Mouse (Mus musculus) E14TG2a.4 (cell line): ENCODE data around the gene Mafb.

Source experiments
- H3K27me3 ChIP-seq: 2 replicates; pipeline ENCODE4 v1.6.1; 2014; ENCODE audit warnings: low read length, control low read depth; ENCODE audit not compliant: insufficient read depth
- H3K36me3 ChIP-seq: 2 replicates; pipeline ENCODE4 v1.6.1; 2014; ENCODE audit warnings: low read length, control low read depth; ENCODE audit not compliant: insufficient read depth
- H3K4me1 ChIP-seq: replicated peaks from 2 replicates; pipeline ENCODE4 v1.6.1; 2014; ENCODE audit warnings: low read depth, low read length, control low read depth
- H3K4me3 ChIP-seq: replicated peaks from 2 replicates; pipeline ENCODE4 v1.5.1; 2014; ENCODE audit warnings: mild to moderate bottlenecking, low read length
- H3K9me3 ChIP-seq: 2 replicates; pipeline ENCODE4 v1.6.1; 2014; ENCODE audit warnings: low read length, control low read depth
- CTCF ChIP-seq: conservative IDR thresholded peaks from 2 replicates; pipeline ENCODE4 v1.5.1; 2014; ENCODE audit warnings: low read length
- NANOG ChIP-seq: IDR thresholded peaks from 2 replicates; pipeline ENCODE4 v1.6.1; 2014; ENCODE audit warnings: borderline replicate concordance, low read length, mixed read lengths
- POU5F1 ChIP-seq: IDR thresholded peaks from 2 replicates; pipeline ENCODE4 v1.6.1; 2014; ENCODE audit warnings: low read length, borderline replicate concordance

Mafb gene

GRCm38 (mm10) chr2:160345644-160346043, 21.2 kb downstream of the Mafb start:
- TF ChIP-seq CTCF (no peak), NANOG (no peak), POU5F1 (no peak)

GRCm38 (mm10) chr2:160340121-160340520, 26.7 kb downstream of the Mafb start:
- H3K9me3 ChIP-seq: no peaks in the 10 kb centered on the region
- H3K27me3 ChIP-seq: peaks cover 26% of the 10 kb centered on the region
- H3K4me1 ChIP-seq: no peaks in the 10 kb centered on the region
- no peaks in the 10 kb centered on the region for H3K36me3 ChIP-seq
- H3K4me3 ChIP-seq: no peak overlapping the region
- TF ChIP-seq NANOG: no peak
- TF ChIP-seq POU5F1: no peak
- no peak for TF ChIP-seq CTCF

More at GRCm38 (mm10) chr2:160345644-160346043, 21.2 kb downstream of the Mafb start:
- Histone ChIP-seq H3K27me3 (peaks cover 13% of the 10 kb centered on the region), H3K36me3 (no peaks in the 10 kb centered on the region), H3K4me1 (peaks cover 33% of the 10 kb centered on the region), H3K9me3 (no peaks in the 10 kb centered on the region), H3K4me3 (no peak overlapping the region)

- H3K27me3 ChIP-seq: peaks cover 23% of the 10 kb centered on the region
- no peaks in the 10 kb centered on the region for H3K4me1 ChIP-seq
- H3K9me3 ChIP-seq: no peaks in the 10 kb centered on the region
- no peak for TF ChIP-seq CTCF
- H3K4me3 ChIP-seq: no peak overlapping the region
- H3K36me3 ChIP-seq: no peaks in the 10 kb centered on the region
Measured at GRCm38 (mm10) chr2:160339595-160339994, 27.3 kb downstream of the Mafb start.

GRCm38 (mm10) chr2:160336053-160336452, 30.8 kb downstream of the Mafb start:
- no peak for TF ChIP-seq NANOG
- no peak for TF ChIP-seq CTCF
- TF ChIP-seq POU5F1: no peak
- peaks cover 13% of the 10 kb centered on the region for H3K27me3 ChIP-seq
- H3K36me3 ChIP-seq: no peaks in the 10 kb centered on the region
- no peak overlapping the region for H3K4me3 ChIP-seq
- H3K4me1 ChIP-seq: no peaks in the 10 kb centered on the region
- H3K9me3 ChIP-seq: no peaks in the 10 kb centered on the region

- Histone ChIP-seq H3K9me3 (no peaks in the 10 kb centered on the region), H3K4me3 (no peak overlapping the region), H3K27me3 (peaks cover 13% of the 10 kb centered on the region), H3K4me1 (no peaks in the 10 kb centered on the region), H3K36me3 (no peaks in the 10 kb centered on the region)
- TF ChIP-seq NANOG: no peak
- TF ChIP-seq CTCF: no peak
- TF ChIP-seq POU5F1: no peak
Measured at GRCm38 (mm10) chr2:160335043-160335442, 31.8 kb downstream of the Mafb start.

GRCm38 (mm10) chr2:160334111-160334661, 32.7 kb downstream of the Mafb start, which contains the start of gene Gm826:
Gene Gm826, minus strand, starts transcription at chr2:160334162.
- TF ChIP-seq CTCF (no peak), POU5F1 (no peak), NANOG (no peak)
- H3K4me1 ChIP-seq: no peaks in the 10 kb centered on the region
- H3K27me3 ChIP-seq: peaks cover 13% of the 10 kb centered on the region; the same call in 1 of the 2 replicates

DNA sequence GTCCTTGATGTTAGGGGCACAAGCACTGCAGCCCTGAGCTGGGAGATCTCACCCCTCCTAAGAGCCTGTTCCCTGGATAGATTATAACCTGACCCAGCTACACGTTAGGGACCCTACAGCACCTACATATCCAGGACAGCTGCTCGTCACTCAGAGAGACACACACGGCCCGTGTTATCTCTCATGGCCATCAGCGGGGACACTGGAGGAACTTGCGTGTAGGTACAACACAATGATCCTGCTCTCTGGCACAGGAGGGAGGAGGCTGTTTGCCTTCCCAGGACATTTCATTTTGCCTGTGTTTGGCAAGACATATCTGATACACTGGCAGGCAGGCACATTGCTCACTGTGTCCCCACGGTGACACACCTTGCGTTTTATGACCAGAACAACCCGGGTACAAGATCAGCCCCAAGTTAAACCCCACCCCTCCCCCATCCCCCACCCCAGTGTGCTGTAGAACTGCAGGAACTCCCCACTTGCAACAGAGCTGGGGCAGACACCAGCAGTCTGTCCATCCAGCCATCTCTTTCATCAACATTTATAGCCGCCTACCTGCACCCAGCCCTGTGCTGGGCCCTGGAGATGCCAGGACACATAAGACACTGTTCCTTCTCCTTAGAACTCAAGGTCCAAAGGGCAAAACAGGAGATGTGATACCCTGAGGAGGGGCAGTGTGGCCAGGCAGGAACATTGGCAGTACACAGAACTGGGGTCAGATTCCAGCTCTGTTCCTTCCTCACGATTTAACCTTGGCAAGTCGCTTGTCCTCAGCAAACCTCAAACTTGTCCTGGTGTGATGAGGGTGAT, 34.1 kb downstream of the Mafb start:
- Histone ChIP-seq H3K27me3 (0 out of 2 replicates have a peak, but pooled peaks cover 10% of the 10 kb centered on the region), H3K4me3 (no peak overlapping the region), H3K9me3 (no peaks in the 10 kb centered on the region), H3K36me3 (no peaks in the 10 kb centered on the region), H3K4me1 (no peaks in the 10 kb centered on the region)
- no peak for TF ChIP-seq POU5F1
- TF ChIP-seq NANOG: no peak
- no peak for TF ChIP-seq CTCF

More at GRCm38 (mm10) chr2:160334111-160334661, 32.7 kb downstream of the Mafb start, which contains the start of gene Gm826:
- Histone ChIP-seq H3K36me3 (no peaks in the 10 kb centered on the region), H3K9me3 (no peaks in the 10 kb centered on the region), H3K4me3 (no peak within 1 kb of the TSS)

DNA sequence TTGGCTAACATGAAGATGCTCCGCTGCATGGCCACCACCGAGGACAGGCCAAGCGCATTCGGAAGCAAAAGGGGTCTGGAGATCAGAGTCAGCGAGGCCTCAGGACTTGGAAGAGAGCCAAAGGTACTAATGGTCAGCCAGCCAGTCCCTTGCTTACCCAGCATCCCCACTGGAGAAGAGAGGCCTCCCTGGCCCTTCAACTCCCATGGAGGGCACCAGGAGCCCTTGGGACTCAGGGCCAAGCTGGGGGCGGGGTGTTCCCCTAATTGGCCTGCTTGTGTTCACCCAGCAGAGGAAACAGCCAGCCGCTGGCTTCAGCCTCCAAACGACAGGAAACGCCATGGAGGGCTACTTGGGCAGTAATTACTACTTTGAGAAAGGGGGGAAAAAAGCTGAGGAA, 38.0 kb downstream of the Mafb start:
- Histone ChIP-seq H3K36me3 (no peaks in the 10 kb centered on the region), H3K27me3 (0 out of 2 replicates have a peak, but pooled peaks cover 5% of the 10 kb centered on the region), H3K9me3 (no peaks in the 10 kb centered on the region), H3K4me1 (no peaks in the 10 kb centered on the region), H3K4me3 (no peak overlapping the region)
- no peak for TF ChIP-seq POU5F1
- TF ChIP-seq NANOG: no peak
- TF ChIP-seq CTCF: no peak
